Mouse (Mus musculus) kidney, adult 2 months (tissue): Measurements from ENCODE around the gene Erbb2. TPM values are rescaled to one million over a fixed set of nuclear protein-coding genes. Genes with fewer than 3 reads are reported as not detected.
A peak's percentile ranks its signal among the peaks of the same experiment; 100 is the strongest.

Experiments
- DNase-seq: peaks from one replicate; pipeline ENCODE4 v3.0.0; 2021
- H3K27ac ChIP-seq: fragments of 200-500 bp; 2 replicates; pipeline ENCODE4 v1.5.1; 2012; ENCODE audit warnings: low read depth, low read length, control low read depth, inconsistent platforms; ENCODE audit not compliant: insufficient read depth
- H3K27me3 ChIP-seq: fragments of 200-500 bp; replicated peaks from 2 replicates; pipeline ENCODE4 v1.6.1; 2012; ENCODE audit warnings: mild to moderate bottlenecking, moderate library complexity, low read length, inconsistent platforms; ENCODE audit not compliant: control insufficient read depth, insufficient read depth
- H3K36me3 ChIP-seq: fragments of 200-500 bp; 2 replicates; pipeline ENCODE4 v1.6.1; 2012; ENCODE audit warnings: mild to moderate bottlenecking, moderate library complexity, low read length, inconsistent platforms; ENCODE audit not compliant: control insufficient read depth, insufficient read depth
- H3K4me1 ChIP-seq: fragments of 200-500 bp; 2 replicates; pipeline ENCODE4 v1.6.1; 2011; ENCODE audit warnings: low read length; ENCODE audit not compliant: control insufficient read depth, insufficient read depth
- H3K4me3 ChIP-seq: fragments of 200-500 bp; 2 replicates; pipeline ENCODE4 v1.5.1; 2011; ENCODE audit warnings: mild to moderate bottlenecking, low read depth, low read length, control low read depth; ENCODE audit not compliant: insufficient read depth
- CTCF ChIP-seq: fragments of 200-500 bp; conservative IDR thresholded peaks from 2 replicates; pipeline ENCODE4 v1.5.1; 2011; ENCODE audit warnings: low read depth, mild to moderate bottlenecking, control low read depth, low read length, moderate library complexity, mixed read lengths; ENCODE audit not compliant: insufficient read depth, insufficient read length
- POLR2A ChIP-seq: fragments of 200-500 bp; IDR thresholded peaks from one replicate; pipeline ENCODE4 v1.6.1; 2011; ENCODE audit warnings: low read depth, low read length, control low read depth
- WGBS: fragments of 180-500 bp; shearing (Covaris S2); methylation state at CpG from one replicate; pipeline ENCODE4 v1.1.7; 2018; 5-methylcytosine and 5-hydroxymethylcytosine counted together
- polyA plus RNA-seq: library from polyadenylated mRNA; depleted of rRNA; stranded (reverse); fragments of >200 nt; gene quantifications from 2 replicates; pipeline ENCODE4 v1.2.3, GENCODE M21; 2012

The Erbb2 gene
- polyA plus RNA-seq, 1 experiment: 44.8 TPM

DNA sequence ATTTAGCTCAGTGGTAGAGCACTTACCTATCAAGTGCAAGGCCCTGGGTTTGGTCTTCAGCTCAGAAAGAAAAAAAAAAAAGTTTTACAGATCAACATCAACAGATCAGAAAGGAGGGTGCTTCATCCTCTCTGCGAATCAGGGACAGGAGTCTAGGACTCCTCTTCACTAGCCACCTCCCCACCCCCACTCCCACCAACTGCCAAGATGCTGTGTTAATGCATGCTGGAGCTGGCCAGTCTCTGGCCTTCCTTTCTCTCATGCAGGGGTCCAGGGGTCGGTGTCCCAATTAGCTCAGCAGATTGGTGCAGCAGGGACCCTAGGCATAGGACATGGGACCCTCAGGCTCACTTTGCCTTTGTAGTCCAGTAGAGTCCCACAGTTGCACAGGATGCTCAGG, 41.7 kb upstream of the Erbb2 start:
- Histone ChIP-seq H3K4me1 (peaks cover 4% of the 10 kb centered on the region), H3K27ac (no peak overlapping the region), H3K27me3 (no peaks in the 10 kb centered on the region), H3K4me3 (no peak overlapping the region), H3K36me3 (no peaks in the 10 kb centered on the region; the same call in 1 of the 2 replicates)
- TF ChIP-seq CTCF: no peak
- no peak for TF ChIP-seq POLR2A
- DNase-seq: no peak
- 93% methylated on average over 2 of the region's 2 CpGs for WGBS

DNA sequence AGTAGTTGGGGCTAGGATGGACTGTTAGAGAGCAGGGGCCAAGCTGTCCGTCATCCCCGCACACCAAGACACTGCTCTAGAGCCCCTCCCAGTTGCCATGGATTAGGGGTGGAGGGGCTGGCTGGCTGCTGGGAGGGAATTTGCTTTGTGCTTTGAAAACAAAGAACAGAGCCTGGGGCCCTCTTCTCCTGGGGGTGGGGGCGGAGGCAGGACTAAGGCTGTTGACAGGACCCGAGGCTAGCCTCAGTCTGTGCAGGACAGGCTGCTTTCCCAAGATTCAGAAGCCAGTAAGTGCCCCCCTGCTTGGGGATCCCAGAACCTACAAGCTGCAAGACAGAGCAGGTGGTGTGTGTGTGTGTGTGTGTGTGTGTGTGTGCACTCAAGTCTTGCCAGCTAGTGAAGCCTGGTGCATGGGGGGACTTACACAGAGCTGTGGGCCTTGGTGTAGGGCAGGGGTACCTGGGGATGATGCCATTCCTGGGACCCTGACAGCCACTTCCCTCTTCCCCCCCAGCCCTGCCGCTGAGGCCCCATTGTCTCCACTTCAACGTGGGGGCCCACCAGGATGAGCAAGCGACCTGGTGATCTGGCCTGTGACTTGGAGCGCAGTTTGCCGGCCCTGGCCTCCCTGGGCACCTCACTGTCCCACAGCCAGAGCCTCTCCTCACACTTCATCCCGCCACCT, 40.6 kb upstream of the Erbb2 start:
- DNase-seq: no peak
- TF ChIP-seq POLR2A: no peak
- no peak for TF ChIP-seq CTCF
- 69% methylated on average over 10 of the region's 10 CpGs for WGBS
- H3K27me3 ChIP-seq: no peaks in the 10 kb centered on the region
- H3K27ac ChIP-seq: no peak overlapping the region
- H3K36me3 ChIP-seq: no peaks in the 10 kb centered on the region; the same call in 1 of the 2 replicates
- peaks cover 4% of the 10 kb centered on the region for H3K4me1 ChIP-seq
- no peak overlapping the region for H3K4me3 ChIP-seq

DNA sequence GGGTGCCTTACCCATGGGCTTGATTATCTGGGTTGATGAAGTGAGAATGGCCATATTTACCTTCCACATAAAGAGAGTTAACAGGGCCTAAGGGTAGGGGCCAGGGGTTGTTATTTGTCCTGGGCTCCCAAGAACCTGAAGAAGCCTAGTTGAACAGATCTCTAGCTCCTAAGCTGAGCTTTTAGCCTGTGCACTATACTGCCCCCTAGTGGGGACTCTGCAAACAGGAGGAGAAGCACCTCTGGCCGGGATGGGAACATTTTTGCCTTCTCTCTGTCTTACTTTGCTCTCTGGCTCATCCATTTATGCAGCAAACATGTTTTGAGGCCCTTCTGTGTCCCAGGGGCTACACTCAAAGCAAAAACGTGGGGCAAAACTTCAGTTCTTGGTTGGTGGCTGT, 39.9 kb upstream of the Erbb2 start:
- peaks cover 1% of the 10 kb centered on the region for H3K4me1 ChIP-seq
- no peaks in the 10 kb centered on the region; the same call in 1 of the 2 replicates for H3K36me3 ChIP-seq
- no peak for TF ChIP-seq POLR2A
- TF ChIP-seq CTCF: peak; percentile 84
- peak; percentile 66 for DNase-seq
- WGBS: 3% methylated on average over 2 of the region's 2 CpGs
- H3K4me3 ChIP-seq: no peak overlapping the region
- H3K27ac ChIP-seq: no peak overlapping the region
- no peaks in the 10 kb centered on the region for H3K27me3 ChIP-seq

DNA sequence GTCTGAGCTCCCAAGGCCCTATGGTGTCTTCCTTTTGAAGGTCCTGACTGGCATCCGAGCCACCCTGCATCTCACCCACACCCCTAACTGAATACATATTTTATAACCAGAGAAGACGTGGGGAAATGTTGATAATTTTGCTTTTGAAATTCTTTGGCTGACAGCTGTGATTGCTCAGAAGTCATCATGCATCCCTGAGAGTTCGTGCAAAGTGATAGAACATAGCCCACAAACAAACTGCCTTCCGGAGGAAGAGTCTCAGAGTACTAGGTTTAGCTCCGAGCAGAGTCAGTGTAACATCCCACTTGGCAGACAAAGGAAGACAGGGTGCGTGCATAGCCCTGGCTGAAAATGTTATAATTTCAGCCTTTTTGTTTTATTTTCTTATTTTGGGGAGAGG, 39.0 kb upstream of the Erbb2 start:
- WGBS: 86% methylated on average over 6 of the region's 6 CpGs
- H3K4me1 ChIP-seq: no peaks in the 10 kb centered on the region

DNA sequence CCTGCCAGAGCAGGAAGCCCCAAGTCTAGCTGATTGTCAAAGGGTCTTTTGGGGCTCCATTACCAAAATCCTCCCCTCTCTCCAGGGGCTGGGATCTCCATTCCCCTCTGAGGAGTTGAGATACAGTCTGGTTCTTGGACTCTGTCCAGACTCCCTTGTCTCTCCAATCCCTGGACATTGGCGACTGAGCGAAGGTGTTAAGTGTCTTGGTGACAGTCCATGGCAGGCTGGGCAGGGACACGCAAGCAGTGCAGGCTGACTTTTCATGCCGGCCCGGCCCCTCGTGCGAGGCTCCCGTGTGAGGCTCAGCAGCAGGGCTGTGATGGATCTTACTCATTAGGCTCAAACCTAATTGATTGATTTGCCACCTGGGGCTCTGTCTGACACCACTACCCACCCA, 38.0 kb upstream of the Erbb2 start:
- Histone ChIP-seq H3K4me3 (no peak overlapping the region), H3K27ac (no peak overlapping the region), H3K27me3 (no peaks in the 10 kb centered on the region), H3K36me3 (no peaks in the 10 kb centered on the region; the same call in 1 of the 2 replicates), H3K4me1 (no peaks in the 10 kb centered on the region)
- WGBS: 82% methylated on average over 8 of the region's 8 CpGs
- no peak for TF ChIP-seq POLR2A
- TF ChIP-seq CTCF: no peak
- DNase-seq: no peak

More for the DNA sequence above, 39.0 kb upstream of the Erbb2 start:
- H3K27me3 ChIP-seq: no peaks in the 10 kb centered on the region
- H3K27ac ChIP-seq: no peak overlapping the region
- H3K4me3 ChIP-seq: no peak overlapping the region
- H3K36me3 ChIP-seq: no peaks in the 10 kb centered on the region; the same call in 1 of the 2 replicates
- no peak for DNase-seq
- no peak for TF ChIP-seq POLR2A
- TF ChIP-seq CTCF: no peak

DNA sequence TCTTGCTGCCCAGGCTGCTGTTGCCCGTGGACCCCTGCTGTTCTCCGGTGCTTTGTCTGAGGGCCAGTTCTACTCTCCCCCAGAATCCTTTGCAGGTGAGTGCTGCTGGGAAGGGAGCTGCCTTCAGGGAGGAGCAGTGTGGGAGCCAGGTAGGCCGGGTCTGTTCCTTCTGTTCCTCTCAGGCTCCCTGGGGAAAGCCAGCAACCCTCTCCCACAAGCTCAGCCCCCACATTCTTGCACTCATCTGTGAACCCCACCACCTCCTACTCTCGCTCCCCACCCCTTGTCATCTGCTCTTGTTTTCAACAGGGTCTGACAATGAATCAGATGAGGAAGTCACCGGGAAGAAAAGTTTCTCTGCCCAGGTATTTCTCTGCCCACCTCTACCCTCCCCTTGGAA, 35.5 kb upstream of the Erbb2 start:
- TF ChIP-seq CTCF: no peak
- TF ChIP-seq POLR2A: no peak
- H3K36me3 ChIP-seq: no peaks in the 10 kb centered on the region; the same call in 1 of the 2 replicates

DNA sequence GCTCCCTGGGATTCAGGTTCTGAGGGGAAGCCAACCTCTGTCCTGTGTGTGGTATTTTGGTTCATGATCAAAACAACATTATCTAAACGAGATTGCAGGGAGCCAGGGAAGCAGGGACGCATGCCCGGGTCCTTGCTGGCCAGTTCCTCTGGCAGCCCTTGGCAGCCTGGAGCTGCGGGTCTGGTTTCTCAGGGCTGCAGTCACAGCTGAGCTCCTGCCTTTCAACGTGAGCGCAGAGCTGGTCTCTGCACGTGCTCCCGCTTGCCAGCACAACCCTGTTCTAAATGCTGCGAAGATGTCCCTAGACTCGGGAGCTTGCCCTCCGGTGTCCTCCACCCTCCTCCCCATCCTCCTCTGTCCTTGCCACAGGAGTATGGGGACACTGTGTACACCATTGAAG, 34.5 kb upstream of the Erbb2 start:
- Histone ChIP-seq H3K4me1 (0 out of 2 replicates have a peak, but pooled peaks cover 5% of the 10 kb centered on the region), H3K27me3 (no peaks in the 10 kb centered on the region), H3K27ac (no peak overlapping the region), H3K36me3 (no peaks in the 10 kb centered on the region; the same call in 1 of the 2 replicates), H3K4me3 (no peak overlapping the region)
- WGBS: 71% methylated on average over 11 of the region's 11 CpGs
- DNase-seq: no peak
- TF ChIP-seq CTCF: no peak
- no peak for TF ChIP-seq POLR2A

More for the DNA sequence above, 35.5 kb upstream of the Erbb2 start:
- H3K27ac ChIP-seq: no peak overlapping the region
- H3K27me3 ChIP-seq: no peaks in the 10 kb centered on the region
- no peak for DNase-seq
- WGBS: 79% methylated on average over 5 of the region's 5 CpGs
- H3K4me3 ChIP-seq: no peak overlapping the region
- H3K4me1 ChIP-seq: 0 out of 2 replicates have a peak, but pooled peaks cover 5% of the 10 kb centered on the region
